Mouse (Mus musculus) bone marrow macrophage, adult 2 months (primary cell): ENCODE data around the gene Eri2.

Experiments used
- CTCF ChIP-seq: IDR thresholded peaks from 2 replicates; pipeline ENCODE4 v1.5.1; 2012; ENCODE audit warnings: low read depth, mild to moderate bottlenecking, low read length, moderate library complexity
- POLR2A ChIP-seq: IDR thresholded peaks from 2 replicates; pipeline ENCODE4 v1.6.1; 2012; ENCODE audit warnings: mild to moderate bottlenecking, low read depth, low read length, borderline replicate concordance

- TF ChIP-seq POLR2A (no peak), CTCF (no peak)
Measured at GRCm38 (mm10) chr7:119789024-119789423, 4.8 kb downstream of the Eri2 start.
